Comparison of ENCODE assay signal across 15 mouse cellular contexts in genomic region chr16:46297192-46297591, GRCm38 (mm10).
DNase-seq lines count a peak whose midpoint lies in the region; ATAC-seq lines count a peak whose summit lies in the region.
"Had no signal": no experiment of that assay in that cellular context is flagged by ENCODE, and none has a peak within 500 bp of the region (broad histone marks: within the 10 kb centered on the region; RNA-seq: fewer than 3 reads in every experiment).

No protein-coding gene starts in this region.

- no peak overlapping the region for H3K27ac ChIP-seq in hindbrain, embryonic 14.5 days
- no peak overlapping the region for H3K27ac ChIP-seq in hindbrain, embryonic 12.5 days
- no peak overlapping the region for H3K27ac ChIP-seq in midbrain, embryonic 14.5 days (replicated peaks; ENCODE audit: low read depth, low read length)
- H3K27ac ChIP-seq in midbrain, embryonic 10.5 days (replicated peaks), result no peak overlapping the region
- H3K27ac ChIP-seq: embryonic facial prominence, embryonic 13.5 days; gastrocnemius, adult 2 months had no signal

- no peaks in the 10 kb centered on the region for H3K9me3 ChIP-seq in hindbrain, embryonic 14.5 days (ENCODE audit: control insufficient read depth, low read length)
- H3K9me3 ChIP-seq in hindbrain, embryonic 12.5 days (replicated peaks), result no peaks in the 10 kb centered on the region
- no peaks in the 10 kb centered on the region for H3K9me3 ChIP-seq in midbrain, embryonic 14.5 days (ENCODE audit: control insufficient read depth, low read length)
- H3K9me3 ChIP-seq in midbrain, embryonic 10.5 days (replicated peaks), result no peaks in the 10 kb centered on the region
- H3K9me3 ChIP-seq: embryonic facial prominence, embryonic 13.5 days; heart, embryonic 12.5 days had no signal

- ATAC-seq in cerebellum, adult (ENCODE audit: insufficient number of reproducible peaks, low FRiP score, low TSS enrichment), result no peak
- ATAC-seq in hindbrain, embryonic 14.5 days (ENCODE audit: low FRiP score), result peak; percentile 21; the same call in 1 of the 2 replicates
- ATAC-seq in hindbrain, embryonic 12.5 days (ENCODE audit: low FRiP score), result no peak
- 0 out of 2 replicates have a peak, but pooled peaks have one; percentile 20 for ATAC-seq in midbrain, embryonic 14.5 days (ENCODE audit: low FRiP score, low TSS enrichment)
- ATAC-seq: inflammation-experienced regulatory T-cells, adult 6 months; intestine, postnatal 0 days had no signal

- peak; percentile 21 to 30 for DNase-seq in cerebellum, postnatal 14 days
- no peak for DNase-seq in hindbrain, embryonic 14.5 days (ENCODE audit: low spot score)
- DNase-seq in midbrain, embryonic 14.5 days, result peak; percentile 35
- no peak for DNase-seq in midbrain, embryonic 10.5 days (ENCODE audit: low spot score)
- no peak for DNase-seq in ovary, adult 18-20 months (ENCODE audit: low spot score)
- DNase-seq: adrenal gland, postnatal 10 days; cerebellum, adult 2 months; gastrocnemius, adult 2 months; gastrocnemius, postnatal 25 days had no signal

- no peak overlapping the region for H3K4me2 ChIP-seq in hindbrain, embryonic 14.5 days (replicated peaks)
- no peak overlapping the region for H3K4me2 ChIP-seq in hindbrain, embryonic 12.5 days (replicated peaks)
- no peak overlapping the region for H3K4me2 ChIP-seq in midbrain, embryonic 14.5 days (ENCODE audit: low read length)
- H3K4me2 ChIP-seq: embryonic facial prominence, embryonic 13.5 days; heart, embryonic 12.5 days had no signal

- 0 out of 2 replicates have a peak, but pooled peaks cover 10% of the 10 kb centered on the region for H3K4me1 ChIP-seq in hindbrain, embryonic 14.5 days (replicated peaks; ENCODE audit: control insufficient read depth, insufficient read depth, low read length)
- H3K4me1 ChIP-seq in hindbrain, embryonic 12.5 days, result 0 out of 2 replicates have a peak, but pooled peaks cover 2% of the 10 kb centered on the region
- no peaks in the 10 kb centered on the region for H3K4me1 ChIP-seq in midbrain, embryonic 14.5 days (ENCODE audit: control insufficient read depth, insufficient read depth, low read length)
- H3K4me1 ChIP-seq in midbrain, embryonic 10.5 days, result peaks cover 16% of the 10 kb centered on the region
- H3K4me1 ChIP-seq: embryonic facial prominence, embryonic 13.5 days; heart, embryonic 12.5 days had no signal

- no peak overlapping the region for H3K4me3 ChIP-seq in hindbrain, embryonic 14.5 days (replicated peaks; ENCODE audit: low read length)
- H3K4me3 ChIP-seq in hindbrain, embryonic 12.5 days, result no peak overlapping the region
- no peak overlapping the region for H3K4me3 ChIP-seq in midbrain, embryonic 14.5 days (replicated peaks; ENCODE audit: low read depth, low read length)
- no peak overlapping the region for H3K4me3 ChIP-seq in midbrain, embryonic 10.5 days
- H3K4me3 ChIP-seq: embryonic facial prominence, embryonic 13.5 days; gastrocnemius, adult 2 months; heart, embryonic 12.5 days had no signal

- H3K27me3 ChIP-seq in hindbrain, embryonic 14.5 days (ENCODE audit: control insufficient read depth, insufficient read depth, low read length), result no peaks in the 10 kb centered on the region
- H3K27me3 ChIP-seq in hindbrain, embryonic 12.5 days, result no peaks in the 10 kb centered on the region
- H3K27me3 ChIP-seq in midbrain, embryonic 14.5 days (ENCODE audit: control insufficient read depth, insufficient read depth, low read length), result no peaks in the 10 kb centered on the region
- no peaks in the 10 kb centered on the region for H3K27me3 ChIP-seq in midbrain, embryonic 10.5 days (ENCODE audit: low read depth, poor library complexity, severe bottlenecking)
- H3K27me3 ChIP-seq: embryonic facial prominence, embryonic 13.5 days; heart, embryonic 12.5 days had no signal

- H3K9ac ChIP-seq in hindbrain, embryonic 14.5 days, result no peak overlapping the region
- no peak overlapping the region for H3K9ac ChIP-seq in hindbrain, embryonic 12.5 days
- H3K9ac ChIP-seq in midbrain, embryonic 14.5 days (replicated peaks; ENCODE audit: low read length), result no peak overlapping the region
- H3K9ac ChIP-seq: embryonic facial prominence, embryonic 13.5 days; heart, embryonic 12.5 days had no signal

- no peaks in the 10 kb centered on the region for H3K36me3 ChIP-seq in hindbrain, embryonic 14.5 days (replicated peaks; ENCODE audit: control insufficient read depth, insufficient read depth)
- no peaks in the 10 kb centered on the region for H3K36me3 ChIP-seq in hindbrain, embryonic 12.5 days
- H3K36me3 ChIP-seq in midbrain, embryonic 14.5 days (ENCODE audit: control insufficient read depth, insufficient read depth, low read length), result no peaks in the 10 kb centered on the region
- H3K36me3 ChIP-seq in midbrain, embryonic 10.5 days, result no peaks in the 10 kb centered on the region
- H3K36me3 ChIP-seq: embryonic facial prominence, embryonic 13.5 days; heart, embryonic 12.5 days had no signal

- WGBS in hindbrain, embryonic 14.5 days, result 66% methylated on average over 2 of the region's 2 CpGs
- 65% methylated on average over 2 of the region's 2 CpGs for WGBS in hindbrain, embryonic 12.5 days
- 85% methylated on average over 2 of the region's 2 CpGs for WGBS in midbrain, embryonic 14.5 days
- WGBS in midbrain, embryonic 10.5 days, result 89% methylated on average over 2 of the region's 2 CpGs

Comparison
In these comparisons a context has a peak if more than half of its experiments do, and no peak if none do; other contexts are left out.
1. DNase-seq: peak in cerebellum, postnatal 14 days (2 of 2) and midbrain, embryonic 14.5 days (single experiment); none in hindbrain, embryonic 14.5 days (single experiment), midbrain, embryonic 10.5 days (single experiment) and ovary, adult 18-20 months (single experiment).
2. ATAC-seq: peak in hindbrain, embryonic 14.5 days (single experiment) and midbrain, embryonic 14.5 days (single experiment); none in cerebellum, adult (single experiment) and hindbrain, embryonic 12.5 days (single experiment).